ENCODE assay signal across 11 mouse cellular contexts in genomic region chr9:102211296-102212035, GRCm38 (mm10).
DNase-seq lines count a peak whose midpoint lies in the region; ATAC-seq and TF ChIP-seq lines count a peak whose summit lies in the region.
"Had no signal": no experiment of that assay in that cellular context is flagged by ENCODE, and none has a peak within 500 bp of the region (broad histone marks: within the 10 kb centered on the region; RNA-seq: fewer than 3 reads in every experiment).

No protein-coding gene starts in this region.

- H3K9me3 ChIP-seq in forebrain, postnatal 0 days (ENCODE audit: low read length) = no peaks in the 10 kb centered on the region
- no peaks in the 10 kb centered on the region for H3K9me3 ChIP-seq in midbrain, embryonic 11.5 days (ENCODE audit: control insufficient read depth, low read length)

- 10% methylated on average over 10 of the region's 10 CpGs for WGBS in forebrain, postnatal 0 days
- 2% methylated on average over 10 of the region's 10 CpGs for WGBS in midbrain, embryonic 11.5 days

- peak; percentile 55 for ATAC-seq in frontal cortex, adult (ENCODE audit: low TSS enrichment)
- ATAC-seq in forebrain, postnatal 0 days = peak; percentile 96
- peak; percentile 95 for ATAC-seq in midbrain, embryonic 11.5 days (ENCODE audit: low FRiP score)
- ATAC-seq: liver, postnatal 0 days had no signal

- H3K9ac ChIP-seq in forebrain, postnatal 0 days = no peak overlapping the region
- H3K9ac ChIP-seq in midbrain, embryonic 11.5 days (ENCODE audit: low read length) = no peak overlapping the region
- H3K9ac ChIP-seq: liver, postnatal 0 days had no signal

- H3K36me3 ChIP-seq in forebrain, postnatal 0 days (ENCODE audit: insufficient read depth) = no peaks in the 10 kb centered on the region
- no peaks in the 10 kb centered on the region for H3K36me3 ChIP-seq in midbrain, embryonic 11.5 days (ENCODE audit: control insufficient read depth, insufficient read depth, low read length)

- no peak overlapping the region for H3K4me2 ChIP-seq in forebrain, postnatal 0 days (ENCODE audit: low read depth)
- H3K4me2 ChIP-seq in midbrain, embryonic 11.5 days = no peak overlapping the region; the same call in 1 of the 2 replicates

- peaks cover 10% of the 10 kb centered on the region for H3K4me1 ChIP-seq in forebrain, postnatal 0 days (ENCODE audit: insufficient read depth)
- H3K4me1 ChIP-seq in midbrain, embryonic 11.5 days (ENCODE audit: control insufficient read depth, insufficient read depth, low read length) = peaks cover 45% of the 10 kb centered on the region

- H3K27me3 ChIP-seq in forebrain, postnatal 0 days (ENCODE audit: insufficient read depth, low read length) = peaks cover 3% of the 10 kb centered on the region
- H3K27me3 ChIP-seq in midbrain, embryonic 11.5 days (ENCODE audit: control insufficient read depth, insufficient read depth, low read length) = peaks cover 54% of the 10 kb centered on the region

- TF ChIP-seq CTCF in forebrain, postnatal 0 days (IDR thresholded peaks at IDR 0.05; ENCODE audit: low read depth) = peak; percentile 41

- no peak overlapping the region for H3K4me3 ChIP-seq in forebrain, postnatal 0 days (ENCODE audit: low read depth, low read length)
- H3K4me3 ChIP-seq in midbrain, embryonic 11.5 days (ENCODE audit: low read depth, low read length) = no peak overlapping the region

- DNase-seq in frontal cortex, adult 2 months (ENCODE audit: extremely low spot score in 1 of 2, low spot score in 1 of 2) = no peak
- peak; percentile 72 for DNase-seq in brain, embryonic 18.5 days (ENCODE audit: low read depth, low spot score)
- peak; percentile 74 for DNase-seq in forebrain, postnatal 0 days
- peak; percentile 97 for DNase-seq in midbrain, embryonic 11.5 days (ENCODE audit: low spot score, missing footprints)
- no peak for DNase-seq in gastrocnemius, adult 8-10 months (ENCODE audit: low spot score in 2 of 2)
- DNase-seq in spleen, postnatal 10 days (ENCODE audit: low spot score in 2 of 2) = no peak
- DNase-seq in thymus, postnatal 0 days (ENCODE audit: low spot score) = no peak
- DNase-seq: heart, adult 11 months; kidney, adult 2 months; liver, postnatal 0 days had no signal

- peak overlapping the region; percentile 59 for H3K27ac ChIP-seq in forebrain, postnatal 0 days (ENCODE audit: low read depth, low read length)
- peak overlapping the region; percentile 73 for H3K27ac ChIP-seq in midbrain, embryonic 11.5 days (ENCODE audit: low read depth, low read length)

Comparison
In these comparisons a context has a peak if more than half of its experiments do, and no peak if none do; other contexts are left out.
1. DNase-seq: peak in brain, embryonic 18.5 days (single experiment), forebrain, postnatal 0 days (single experiment) and midbrain, embryonic 11.5 days (single experiment); none in frontal cortex, adult 2 months (0 of 2), gastrocnemius, adult 8-10 months (0 of 2), spleen, postnatal 10 days (0 of 2) and thymus, postnatal 0 days (single experiment).
2. Peak in every context shown above with its lines, with median percentiles within 50 percentile points of each other: ATAC-seq.